Mouse (Mus musculus) forebrain, embryonic 15.5 days (tissue): Measurements from ENCODE around the gene Clec16a. TPM values are rescaled to one million over a fixed set of nuclear protein-coding genes. Genes with fewer than 3 reads are reported as not detected.

Experiments used
- ATAC-seq: fragments of 200-750 bp; cut with Nextera tagmentation; replicated peaks from 2 replicates; pipeline ENCODE4 v1.8.0; 2017; ENCODE audit warnings: mild to moderate bottlenecking, moderate TSS enrichment, moderate library complexity
- H3K27ac ChIP-seq: fragments of 300-500 bp; sonication (generic); replicated peaks from 2 replicates; pipeline ENCODE4 v1.5.1; 2015; ENCODE audit warnings: mild to moderate bottlenecking, inconsistent platforms
- H3K27me3 ChIP-seq: fragments of 300-500 bp; sonication (generic); 2 replicates; pipeline ENCODE4 v1.6.1; 2015; ENCODE audit warnings: inconsistent platforms
- H3K36me3 ChIP-seq: fragments of 300-500 bp; sonication (generic); 2 replicates; pipeline ENCODE4 v1.6.1; 2015; ENCODE audit warnings: mild to moderate bottlenecking, inconsistent platforms
- H3K4me1 ChIP-seq: fragments of 300-500 bp; sonication (generic); 2 replicates; pipeline ENCODE4 v1.6.1; 2015; ENCODE audit warnings: inconsistent platforms
- H3K4me2 ChIP-seq: fragments of 300-500 bp; sonication (generic); replicated peaks from 2 replicates; pipeline ENCODE4 v1.6.1; 2015; ENCODE audit warnings: mild to moderate bottlenecking, inconsistent platforms
- H3K4me3 ChIP-seq: fragments of 300-500 bp; sonication (generic); 2 replicates; pipeline ENCODE4 v1.5.1; 2015; ENCODE audit warnings: mild to moderate bottlenecking, inconsistent platforms
- H3K9ac ChIP-seq: fragments of 300-500 bp; sonication (generic); replicated peaks from 2 replicates; pipeline ENCODE4 v1.6.1; 2015; ENCODE audit warnings: mild to moderate bottlenecking, inconsistent platforms
- H3K9me3 ChIP-seq: fragments of 300-500 bp; sonication (generic); 2 replicates; pipeline ENCODE4 v1.6.1; 2016; ENCODE audit warnings: inconsistent platforms
- WGBS: fragments of 180-500 bp; shearing (Covaris S2); methylation state at CpG from one replicate; pipeline ENCODE4 v1.1.7; 2015; ENCODE audit warnings: mixed read lengths; 5-methylcytosine and 5-hydroxymethylcytosine counted together
- polyA plus RNA-seq: library from polyadenylated mRNA; unstranded; fragments of >200 nt; fragmentation: Nextera tagmentation; extraction: Ambion mirVana; gene quantifications from 2 replicates; pipeline ENCODE4 v1.2.1, GENCODE M21; 2015

Clec16a gene
- polyA plus RNA-seq, 1 experiment from 2014 or later, result 77.1 TPM

DNA sequence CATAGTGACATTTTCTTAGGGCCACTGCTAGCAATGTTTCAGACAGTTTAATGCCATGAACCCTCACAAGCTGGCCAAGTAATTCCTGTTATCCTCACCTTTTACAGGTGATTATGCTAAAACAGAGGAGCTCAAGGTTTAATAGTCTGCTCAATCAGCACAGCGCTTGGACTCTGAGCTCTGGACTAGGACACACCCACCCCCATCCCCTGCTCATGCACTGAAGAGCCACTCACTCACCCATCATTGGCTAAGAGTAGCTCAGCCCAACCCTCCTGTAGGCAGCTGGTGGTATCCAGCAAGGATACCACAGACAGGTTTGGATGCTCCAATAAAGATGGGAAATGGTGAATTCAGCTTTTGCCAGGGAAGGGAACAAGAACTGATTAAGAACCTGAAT is 111.8 kb downstream of the Clec16a start:
- Histone ChIP-seq H3K27me3 (no peaks in the 10 kb centered on the region), H3K9me3 (no peaks in the 10 kb centered on the region), H3K36me3 (no peaks in the 10 kb centered on the region), H3K4me2 (no peak overlapping the region), H3K9ac (no peak overlapping the region), H3K4me1 (peaks cover 6% of the 10 kb centered on the region; the same call in 1 of the 2 replicates), H3K27ac (no peak overlapping the region), H3K4me3 (no peak overlapping the region)
- no peak for ATAC-seq
- 85% methylated on average over 1 of the region's 1 CpGs for WGBS

DNA sequence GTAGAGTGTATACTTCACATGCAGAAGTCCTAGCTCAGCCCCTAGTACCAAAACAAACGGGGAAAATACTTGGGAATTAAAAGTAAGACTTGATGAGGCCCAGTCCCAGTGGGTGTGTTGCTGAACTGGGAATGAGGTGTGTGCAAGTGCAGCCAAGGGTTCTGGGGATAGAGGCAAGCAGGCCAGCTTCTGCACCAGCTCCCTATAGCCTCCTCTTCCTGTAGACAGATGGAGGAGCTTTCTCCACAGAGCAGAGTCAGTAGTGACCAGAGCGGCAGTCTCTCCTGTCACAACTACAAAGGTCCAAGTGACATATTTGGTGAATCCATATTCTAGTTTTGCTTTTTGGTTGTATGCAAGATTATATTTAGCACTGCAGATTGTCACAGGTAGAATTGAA is 114.1 kb downstream of the Clec16a start:
- no peaks in the 10 kb centered on the region for H3K9me3 ChIP-seq
- 83% methylated on average over 2 of the region's 2 CpGs for WGBS
- no peaks in the 10 kb centered on the region for H3K36me3 ChIP-seq
- peaks cover 5% of the 10 kb centered on the region; the same call in 1 of the 2 replicates for H3K4me1 ChIP-seq
- H3K4me2 ChIP-seq, result no peak overlapping the region
- ATAC-seq, result no peak
- H3K9ac ChIP-seq, result no peak overlapping the region
- H3K27ac ChIP-seq, result no peak overlapping the region
- H3K27me3 ChIP-seq, result no peaks in the 10 kb centered on the region
- H3K4me3 ChIP-seq, result no peak overlapping the region

DNA sequence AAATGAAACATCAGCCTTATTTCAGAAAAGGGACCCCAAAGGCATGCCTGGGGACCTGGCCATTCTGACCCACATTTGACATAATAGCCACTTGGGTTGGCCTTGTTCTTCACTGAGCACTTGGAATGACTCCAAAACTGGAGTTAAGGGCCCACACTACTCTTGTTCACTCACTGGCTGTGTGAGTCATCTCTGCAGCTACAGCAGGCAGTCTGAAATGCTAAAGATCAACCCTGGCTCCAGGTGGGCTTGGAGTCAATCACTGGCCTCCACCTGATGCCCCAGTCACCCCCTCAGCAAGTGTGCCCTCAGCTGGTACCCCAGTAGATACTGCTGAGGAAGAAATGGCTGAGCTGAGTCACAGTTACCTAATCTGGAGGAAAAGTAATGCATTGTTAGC is 115.4 kb downstream of the Clec16a start:
- Histone ChIP-seq H3K4me3 (no peak overlapping the region), H3K27me3 (no peaks in the 10 kb centered on the region), H3K4me1 (peaks cover 5% of the 10 kb centered on the region; the same call in 1 of the 2 replicates), H3K9me3 (no peaks in the 10 kb centered on the region), H3K9ac (no peak overlapping the region), H3K27ac (no peak overlapping the region), H3K4me2 (no peak overlapping the region), H3K36me3 (no peaks in the 10 kb centered on the region)
- no peak for ATAC-seq

DNA sequence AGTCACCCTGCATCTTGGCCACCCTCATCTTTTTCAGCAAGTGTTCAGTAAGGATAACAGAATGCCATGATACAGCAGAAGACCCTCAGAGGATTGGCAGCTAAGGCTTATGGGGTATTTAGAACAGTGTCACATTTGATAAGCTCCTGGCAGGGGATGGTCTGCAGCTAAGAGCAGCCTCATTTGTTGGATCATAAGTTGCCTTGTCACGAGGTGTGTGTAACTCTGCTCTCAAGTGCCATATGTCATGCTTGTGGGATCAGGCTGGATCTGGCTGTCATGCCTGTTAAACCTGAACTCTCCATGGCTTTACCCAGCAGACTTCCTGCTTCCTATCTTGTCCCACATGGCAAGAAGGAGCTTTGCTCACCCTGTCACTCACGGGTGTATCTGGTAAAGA is 116.2 kb downstream of the Clec16a start:
- WGBS, result 60% methylated on average over 2 of the region's 2 CpGs
- no peak overlapping the region for H3K27ac ChIP-seq
- H3K9ac ChIP-seq, result no peak overlapping the region
- H3K36me3 ChIP-seq, result no peaks in the 10 kb centered on the region
- H3K4me1 ChIP-seq, result peaks cover 5% of the 10 kb centered on the region; the same call in 1 of the 2 replicates
- no peak overlapping the region for H3K4me3 ChIP-seq
- H3K27me3 ChIP-seq, result no peaks in the 10 kb centered on the region
- H3K9me3 ChIP-seq, result no peaks in the 10 kb centered on the region
- H3K4me2 ChIP-seq, result no peak overlapping the region
- ATAC-seq, result no peak

DNA sequence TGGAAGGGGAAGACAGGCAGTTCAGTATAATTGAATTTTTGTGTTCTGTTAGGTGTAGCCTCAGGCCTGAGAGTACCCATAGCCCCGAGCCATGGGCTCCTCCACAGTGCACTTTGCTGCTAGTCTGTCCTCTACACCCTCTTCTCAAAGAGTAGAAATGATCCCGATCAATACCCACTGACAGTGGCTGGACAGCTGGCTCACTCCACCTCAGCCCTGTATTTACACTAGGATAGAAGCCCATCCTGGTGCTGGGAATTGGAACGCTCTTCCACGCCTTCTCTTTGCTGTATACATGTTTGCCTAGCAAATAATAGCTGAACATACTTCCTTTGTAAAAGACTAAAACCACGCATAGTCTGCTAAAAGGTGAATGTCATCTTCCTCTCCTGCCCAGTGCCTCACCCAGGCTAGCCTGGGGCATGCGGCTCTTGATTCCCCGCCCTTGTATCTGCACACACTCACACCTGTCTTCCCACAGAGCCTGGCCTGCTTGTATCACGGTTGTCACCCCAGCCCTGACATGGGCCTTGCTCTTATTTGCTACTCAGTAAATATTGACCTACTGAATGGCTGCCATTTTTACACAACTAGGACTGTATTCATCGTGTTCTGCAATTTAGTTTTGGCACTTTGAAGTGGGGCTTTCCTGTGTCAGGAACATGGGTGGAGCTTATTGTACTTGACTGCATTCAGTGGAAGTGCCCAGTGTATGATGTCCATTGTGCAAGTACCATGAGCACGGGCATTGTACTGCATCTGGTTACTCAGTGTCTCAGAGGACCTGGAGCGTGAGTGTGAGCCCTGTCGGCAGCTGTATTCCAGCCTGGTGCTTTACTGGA is 119.0 kb downstream of the Clec16a start:
- no peak overlapping the region for H3K27ac ChIP-seq
- WGBS, result 84% methylated on average over 12 of the region's 12 CpGs

DNA sequence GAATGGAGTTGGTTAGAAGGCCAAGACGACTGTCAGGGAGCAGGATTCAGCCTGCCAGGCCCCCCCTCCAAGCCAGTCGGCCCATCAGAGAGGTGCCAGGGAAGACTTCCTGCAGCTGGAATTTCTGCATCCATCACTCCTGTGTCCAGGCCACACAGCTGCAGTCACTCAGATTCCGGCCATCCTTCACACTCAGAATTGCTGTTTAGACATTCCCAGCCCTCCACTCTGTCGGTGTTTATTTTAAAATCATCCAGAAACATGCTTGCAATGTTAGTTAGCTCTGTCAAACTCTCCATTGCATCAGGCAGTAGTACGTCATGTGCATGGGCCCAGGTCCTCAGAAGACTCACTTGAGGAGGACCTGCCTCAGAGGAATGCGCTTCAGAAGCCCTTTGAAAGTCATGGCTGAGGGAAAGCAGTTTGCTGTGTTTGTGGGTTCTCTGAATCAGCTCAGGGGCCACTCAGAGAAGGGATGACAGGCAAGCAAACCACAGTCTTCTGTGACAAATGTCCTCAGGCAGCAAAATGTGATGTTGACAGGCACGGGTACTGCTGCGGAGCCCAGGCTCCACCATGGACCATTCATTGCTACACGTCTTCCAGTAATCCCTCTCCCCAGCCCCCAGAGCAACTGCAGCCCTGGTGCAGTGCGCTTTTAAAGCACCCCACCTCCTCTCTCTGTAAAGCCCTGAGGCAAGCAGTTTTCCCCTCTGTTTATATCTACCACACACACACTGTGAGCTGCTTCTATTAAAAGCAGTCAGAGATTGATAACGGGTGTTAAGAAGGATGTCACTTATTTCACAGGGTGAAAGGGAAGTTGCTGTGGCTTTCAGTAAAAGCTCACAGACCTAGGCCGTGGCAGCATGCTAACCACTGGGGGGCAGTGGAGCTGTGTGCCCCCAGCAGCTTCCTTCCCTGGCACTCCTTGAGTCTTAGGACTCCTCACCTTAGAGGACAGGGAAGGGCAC is 120.1 kb downstream of the Clec16a start:
- WGBS, result 64% methylated on average over 12 of the region's 12 CpGs
- Histone ChIP-seq H3K4me2 (no peak overlapping the region), H3K36me3 (no peaks in the 10 kb centered on the region), H3K27me3 (no peaks in the 10 kb centered on the region), H3K4me1 (peaks cover 5% of the 10 kb centered on the region; the same call in 1 of the 2 replicates), H3K4me3 (no peak overlapping the region), H3K9me3 (no peaks in the 10 kb centered on the region), H3K27ac (no peak overlapping the region), H3K9ac (no peak overlapping the region)
- peak; percentile 70 for ATAC-seq

More for the DNA sequence above, 119.0 kb downstream of the Clec16a start:
- Histone ChIP-seq H3K9ac (no peak overlapping the region), H3K9me3 (no peaks in the 10 kb centered on the region), H3K4me3 (no peak overlapping the region), H3K4me1 (peaks cover 5% of the 10 kb centered on the region; the same call in 1 of the 2 replicates), H3K36me3 (no peaks in the 10 kb centered on the region), H3K27me3 (no peaks in the 10 kb centered on the region), H3K4me2 (no peak overlapping the region)
- no peak for ATAC-seq

DNA sequence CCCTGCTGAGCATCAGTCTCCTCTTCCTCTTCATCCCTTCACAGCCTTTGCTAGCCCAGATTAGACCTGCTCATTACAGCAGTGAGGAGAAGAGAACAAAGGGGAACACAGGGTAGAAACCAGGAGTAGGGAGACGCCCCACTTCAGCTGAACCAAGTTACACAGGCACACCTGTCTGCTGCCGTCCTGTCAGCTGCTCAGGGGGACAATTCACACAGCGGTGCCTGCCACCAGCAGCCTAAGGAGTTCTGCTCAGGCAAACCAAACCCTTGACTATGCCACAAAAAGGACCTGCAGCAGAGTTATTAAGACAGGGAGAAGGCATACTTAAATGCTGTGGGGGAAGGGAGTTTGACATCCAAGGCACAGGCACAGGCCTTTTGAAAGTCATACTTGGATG is 121.6 kb downstream of the Clec16a start:
- Histone ChIP-seq H3K9me3 (no peaks in the 10 kb centered on the region), H3K4me3 (no peak overlapping the region), H3K4me2 (no peak overlapping the region), H3K36me3 (no peaks in the 10 kb centered on the region), H3K4me1 (no peaks in the 10 kb centered on the region; the same call in 1 of the 2 replicates), H3K27me3 (no peaks in the 10 kb centered on the region), H3K27ac (no peak overlapping the region), H3K9ac (no peak overlapping the region)
- no peak for ATAC-seq
- 43% methylated on average over 3 of the region's 3 CpGs for WGBS

DNA sequence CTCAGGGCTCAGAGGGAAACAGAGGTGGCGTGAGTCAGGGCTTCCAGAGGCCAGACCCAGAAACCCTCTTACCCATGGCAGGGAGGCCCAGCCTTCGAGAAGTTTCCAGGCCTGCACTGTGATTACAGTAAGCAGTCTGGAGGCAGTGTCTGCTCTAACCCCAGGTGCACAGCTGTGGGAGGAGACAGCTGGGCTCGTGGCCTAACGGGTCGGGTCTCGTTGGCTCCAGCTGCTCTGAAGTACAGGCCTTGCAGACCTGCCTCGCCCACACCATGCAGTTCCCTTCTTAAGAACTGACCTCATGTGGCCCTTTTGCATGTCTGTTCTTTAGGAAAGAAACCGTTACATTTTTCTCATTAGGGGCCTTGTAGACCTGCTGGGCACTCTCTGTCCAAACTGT is 123.3 kb downstream of the Clec16a start:
- Histone ChIP-seq H3K9me3 (no peaks in the 10 kb centered on the region), H3K36me3 (no peaks in the 10 kb centered on the region), H3K4me3 (no peak overlapping the region), H3K4me1 (no peaks in the 10 kb centered on the region; the same call in 1 of the 2 replicates), H3K9ac (no peak overlapping the region), H3K4me2 (no peak overlapping the region), H3K27ac (no peak overlapping the region), H3K27me3 (no peaks in the 10 kb centered on the region)
- 66% methylated on average over 8 of the region's 8 CpGs for WGBS
- no peak for ATAC-seq

DNA sequence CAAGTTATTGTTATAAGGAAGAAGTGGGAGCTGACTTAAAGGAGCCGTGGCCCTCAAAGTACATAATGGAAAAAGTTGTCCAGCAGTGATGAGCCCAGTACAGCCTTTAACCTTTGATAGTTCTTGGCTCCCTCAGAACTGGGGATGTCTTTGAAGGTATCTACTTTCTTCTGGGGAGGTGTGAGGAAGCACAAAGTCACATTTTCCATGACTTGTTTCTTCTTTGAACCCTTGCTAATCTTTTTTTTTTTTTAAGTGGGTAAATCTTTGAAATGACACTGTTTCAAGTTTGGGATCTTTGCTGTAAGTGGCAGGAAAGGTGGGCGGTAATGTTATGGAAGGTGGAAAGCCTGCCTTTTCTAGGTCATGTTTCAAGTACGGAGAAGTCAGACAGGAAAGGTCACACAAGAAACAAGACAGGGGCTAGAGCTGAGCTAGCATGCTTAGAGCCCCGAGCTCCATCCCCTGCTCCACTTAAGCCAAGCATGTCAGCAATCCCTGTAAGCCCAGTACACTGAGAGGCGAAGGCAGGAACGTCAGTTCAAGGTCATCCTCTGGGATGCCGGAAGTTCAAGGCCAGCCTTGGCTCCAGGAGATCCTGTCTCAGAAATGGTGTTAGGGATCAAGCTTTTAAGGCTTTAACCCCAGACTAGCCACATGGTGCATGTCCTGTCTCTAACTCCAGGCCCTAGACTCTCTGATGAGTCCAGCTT is 124.0 kb downstream of the Clec16a start:
- WGBS, result 83% methylated on average over 7 of the region's 7 CpGs
- H3K4me3 ChIP-seq, result no peak overlapping the region
- H3K9ac ChIP-seq, result no peak overlapping the region
- H3K9me3 ChIP-seq, result no peaks in the 10 kb centered on the region
- ATAC-seq, result no peak
- no peak overlapping the region for H3K4me2 ChIP-seq
- H3K27me3 ChIP-seq, result no peaks in the 10 kb centered on the region
- H3K4me1 ChIP-seq, result no peaks in the 10 kb centered on the region; the same call in 1 of the 2 replicates
- no peaks in the 10 kb centered on the region for H3K36me3 ChIP-seq
- no peak overlapping the region for H3K27ac ChIP-seq

DNA sequence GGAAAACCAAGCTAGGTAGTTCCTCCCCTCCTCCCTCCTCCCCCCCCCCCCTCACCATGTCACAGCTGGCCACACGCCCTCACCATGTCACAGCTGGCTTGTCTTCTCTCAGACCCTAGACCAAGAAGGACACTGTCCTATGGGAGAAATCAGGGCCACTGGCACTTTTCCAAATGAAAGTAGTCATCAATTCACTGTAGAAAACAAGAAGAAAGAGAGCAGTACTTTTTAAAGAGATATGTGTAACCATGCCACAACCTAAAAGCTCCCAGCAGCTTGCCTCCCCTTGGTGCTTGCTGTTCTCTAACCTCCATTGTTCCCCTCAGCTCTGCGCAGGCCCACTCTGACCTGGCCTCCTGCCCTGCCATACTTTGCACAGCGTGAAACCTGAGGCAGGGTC is 124.8 kb downstream of the Clec16a start:
- no peak overlapping the region for H3K27ac ChIP-seq
- no peaks in the 10 kb centered on the region for H3K9me3 ChIP-seq
- H3K9ac ChIP-seq, result no peak overlapping the region
- H3K4me2 ChIP-seq, result no peak overlapping the region
- H3K27me3 ChIP-seq, result no peaks in the 10 kb centered on the region
- no peaks in the 10 kb centered on the region; the same call in 1 of the 2 replicates for H3K4me1 ChIP-seq
- 67% methylated on average over 2 of the region's 3 CpGs for WGBS
- no peaks in the 10 kb centered on the region for H3K36me3 ChIP-seq
- ATAC-seq, result no peak
- no peak overlapping the region for H3K4me3 ChIP-seq

DNA sequence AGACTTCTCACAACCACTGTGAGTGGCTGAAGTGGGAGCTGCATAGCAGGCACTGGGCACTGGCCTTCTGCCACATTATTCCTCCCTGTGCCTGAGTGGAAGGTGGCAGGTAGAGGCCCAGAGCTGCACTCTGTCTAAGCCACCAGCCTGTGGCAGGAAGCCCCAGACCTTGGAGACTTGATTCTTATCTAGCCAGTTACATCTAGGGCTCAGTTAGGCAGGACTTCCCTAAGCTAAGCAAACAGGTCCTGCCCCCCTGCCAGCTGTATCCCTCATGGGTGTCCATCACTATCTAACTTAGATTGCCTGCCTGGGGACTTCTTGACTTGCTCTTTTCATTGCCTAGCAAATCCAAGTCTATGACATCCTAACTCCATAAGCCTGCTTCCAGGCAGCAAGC is 127.4 kb downstream of the Clec16a start:
- Histone ChIP-seq H3K4me1 (no peaks in the 10 kb centered on the region), H3K9me3 (no peaks in the 10 kb centered on the region), H3K4me2 (no peak overlapping the region), H3K27me3 (no peaks in the 10 kb centered on the region), H3K4me3 (no peak overlapping the region), H3K27ac (no peak overlapping the region), H3K36me3 (no peaks in the 10 kb centered on the region), H3K9ac (no peak overlapping the region)
- ATAC-seq, result no peak
